ENCODE assay signal across 9 mouse cellular contexts in genomic region chrX:37190755-37191104, GRCm38 (mm10). TPM values are rescaled to one million over a fixed set of nuclear protein-coding genes. Genes with fewer than 3 reads are reported as not detected.
DNase-seq lines count a peak whose midpoint lies in the region; ATAC-seq and TF ChIP-seq lines count a peak whose summit lies in the region.
"Had no signal": no experiment of that assay in that cellular context is flagged by ENCODE, and none has a peak within 500 bp of the region (broad histone marks: within the 10 kb centered on the region; RNA-seq: fewer than 3 reads in every experiment).

No protein-coding gene starts in this region.

- DNase-seq in lung, adult 2 months, result no peak
- no peak for DNase-seq in lung, postnatal 36 days
- no peak for DNase-seq in embryonic facial prominence, embryonic 11.5 days (ENCODE audit: low spot score)
- no peak for DNase-seq in layer of hippocampus, postnatal 36 days
- DNase-seq in natural killer cell, adult 2 months (ENCODE audit: low spot score in 2 of 2), result no peak

- H3K9me3 ChIP-seq in embryonic facial prominence, embryonic 11.5 days (replicated peaks; ENCODE audit: control insufficient read depth, low read length), result no peaks in the 10 kb centered on the region
- no peaks in the 10 kb centered on the region for H3K9me3 ChIP-seq in neural tube, embryonic 12.5 days

- no peak overlapping the region for H3K27ac ChIP-seq in embryonic facial prominence, embryonic 11.5 days (replicated peaks; ENCODE audit: low read depth, low read length)
- H3K27ac ChIP-seq in neural tube, embryonic 12.5 days, result no peak overlapping the region

- TF ChIP-seq CTCF in lung, adult 2 months (IDR thresholded peaks at IDR 0.05; ENCODE audit: insufficient read depth, low read length), result no peak

- peak overlapping the region; percentile 84 for H3K4me3 ChIP-seq in lung, adult 2 months (replicated peaks; ENCODE audit: extremely low read depth, low read depth, low read length)
- peak overlapping the region; percentile 51 for H3K4me3 ChIP-seq in embryonic facial prominence, embryonic 11.5 days (ENCODE audit: low read depth, low read length)
- H3K4me3 ChIP-seq in neural tube, embryonic 12.5 days, result peak overlapping the region; percentile 52

- 33% methylated on average over 20 of the region's 20 CpGs for WGBS in lung, adult 2 months
- WGBS in embryonic facial prominence, embryonic 11.5 days, result 10% methylated on average over 17 of the region's 20 CpGs
- WGBS in neural tube, embryonic 12.5 days, result 18% methylated on average over 20 of the region's 20 CpGs

- no peaks in the 10 kb centered on the region for H3K36me3 ChIP-seq in embryonic facial prominence, embryonic 11.5 days (replicated peaks; ENCODE audit: control insufficient read depth, insufficient read depth, low read depth, low read length)
- H3K36me3 ChIP-seq in neural tube, embryonic 12.5 days, result no peaks in the 10 kb centered on the region

- no peak for ATAC-seq in embryonic facial prominence, embryonic 11.5 days (replicated peaks; ENCODE audit: insufficient number of reproducible peaks, low FRiP score, low TSS enrichment, low read depth)
- ATAC-seq in inflammation-experienced regulatory T-cells, adult 6 months, result peak; percentile 12
- no peak for ATAC-seq in neural tube, embryonic 12.5 days (ENCODE audit: low FRiP score, low read depth)
- ATAC-seq in granulocyte monocyte progenitor cell, adult 5-6 weeks (replicated peaks; ENCODE audit: poor library complexity, severe bottlenecking), result no peak

- no peaks in the 10 kb centered on the region for H3K27me3 ChIP-seq in embryonic facial prominence, embryonic 11.5 days (ENCODE audit: control insufficient read depth, insufficient read depth, low read length)
- no peaks in the 10 kb centered on the region for H3K27me3 ChIP-seq in neural tube, embryonic 12.5 days (replicated peaks)

- peak overlapping the region; percentile 44 for H3K4me2 ChIP-seq in embryonic facial prominence, embryonic 11.5 days (ENCODE audit: low read depth, low read length)
- H3K4me2 ChIP-seq in neural tube, embryonic 12.5 days (replicated peaks), result peak overlapping the region; percentile 60

- TF ChIP-seq POLR2A in lung, adult 2 months (IDR thresholded peaks at IDR 0.05; ENCODE audit: borderline replicate concordance, extremely low read depth, low read depth, low read length), result no peak

- H3K4me1 ChIP-seq in lung, adult 2 months (ENCODE audit: control insufficient read depth, insufficient read depth, low read length), result no peaks in the 10 kb centered on the region
- no peaks in the 10 kb centered on the region for H3K4me1 ChIP-seq in embryonic facial prominence, embryonic 11.5 days (ENCODE audit: control insufficient read depth, insufficient read depth, low read length)
- 0 out of 2 replicates have a peak, but pooled peaks cover 2% of the 10 kb centered on the region for H3K4me1 ChIP-seq in neural tube, embryonic 12.5 days

- peak overlapping the region; percentile 37 for H3K9ac ChIP-seq in embryonic facial prominence, embryonic 11.5 days (replicated peaks; ENCODE audit: low read length)
- H3K9ac ChIP-seq in neural tube, embryonic 12.5 days, result peak overlapping the region; percentile 59

RNA-seq across cellular contexts. Expression of gene Ndufa1, which starts 0.2 kb away (rescaled TPM):
- polyA plus RNA-seq in lung, adult 2 months (2012; rRNA removed), result 175 and 198 TPM in 2 replicates
- 375 and 434 TPM in 2 replicates for polyA plus RNA-seq in embryonic facial prominence, embryonic 11.5 days (2014; fragmentation: Nextera tagmentation; extraction: Ambion mirVana)
- polyA plus RNA-seq in inflammation-experienced regulatory T-cells, adult 6 months (2017; shearing (Covaris generic)), result 100 to 1,000 TPM; 266 to 354 (median 305) TPM
- polyA plus RNA-seq in neural tube, embryonic 12.5 days (2016; fragmentation: Nextera tagmentation; extraction: Ambion mirVana), result 456 and 492 TPM in 2 replicates
- 227 and 528 TPM in 2 replicates for total RNA-seq in granulocyte monocyte progenitor cell, adult 5-6 weeks (2014; fragmentation: Nextera tagmentation)
- total RNA-seq in granulocyte monocyte progenitor cell, adult 5-6 weeks (2017), result 90.1 and 112 TPM in 2 replicates
- 100 to 1,000 TPM; 230 TPM for total RNA-seq in layer of hippocampus, postnatal 36 days (2021)

RNA-seq across cellular contexts. Expression of gene Rnf113a1, which starts 0.3 kb away (rescaled TPM):
- polyA plus RNA-seq in lung, adult 2 months (2012; rRNA removed), result 1.9 and 2.1 TPM in 2 replicates
- 15.6 and 16.6 TPM in 2 replicates for polyA plus RNA-seq in embryonic facial prominence, embryonic 11.5 days (2014; fragmentation: Nextera tagmentation; extraction: Ambion mirVana)
- polyA plus RNA-seq in inflammation-experienced regulatory T-cells, adult 6 months (2017; shearing (Covaris generic)), result 10 to 100 TPM in 2 of 3 experiments, 1 to 10 TPM in 1; 7.9 to 16.0 (median 11.7) TPM
- polyA plus RNA-seq in neural tube, embryonic 12.5 days (2016; fragmentation: Nextera tagmentation; extraction: Ambion mirVana), result 14.4 and 14.8 TPM in 2 replicates
- 0.73 and 5.8 TPM in 2 replicates for total RNA-seq in granulocyte monocyte progenitor cell, adult 5-6 weeks (2014; fragmentation: Nextera tagmentation)
- total RNA-seq in granulocyte monocyte progenitor cell, adult 5-6 weeks (2017), result 2.9 and 3.8 TPM in 2 replicates
- 1 to 10 TPM; 5.7 to 7.5 TPM for total RNA-seq in layer of hippocampus, postnatal 36 days (2021)

RNA-seq across cellular contexts. Expression of gene Gm9, which starts 20.1 kb away (rescaled TPM):
- not detected in 2 replicates for polyA plus RNA-seq in lung, adult 2 months (2012; rRNA removed)
- polyA plus RNA-seq in embryonic facial prominence, embryonic 11.5 days (2014; fragmentation: Nextera tagmentation; extraction: Ambion mirVana), result not detected in 2 replicates
- polyA plus RNA-seq in inflammation-experienced regulatory T-cells, adult 6 months (2017; shearing (Covaris generic)), result not detected
- polyA plus RNA-seq in neural tube, embryonic 12.5 days (2016; fragmentation: Nextera tagmentation; extraction: Ambion mirVana), result not detected in 2 replicates
- not detected in 2 replicates for total RNA-seq in granulocyte monocyte progenitor cell, adult 5-6 weeks (2014; fragmentation: Nextera tagmentation)
- not detected in 2 replicates for total RNA-seq in granulocyte monocyte progenitor cell, adult 5-6 weeks (2017)
- not detected for total RNA-seq in layer of hippocampus, postnatal 36 days (2021)
- total RNA-seq: neutrophil, adult 5-6 weeks had no signal

RNA-seq across cellular contexts. Expression of gene Akap14, which starts 22.1 kb away (rescaled TPM):
- 4.0 and 4.4 TPM in 2 replicates for polyA plus RNA-seq in lung, adult 2 months (2012; rRNA removed)
- polyA plus RNA-seq in embryonic facial prominence, embryonic 11.5 days (2014; fragmentation: Nextera tagmentation; extraction: Ambion mirVana), result not detected in 2 replicates
- polyA plus RNA-seq in inflammation-experienced regulatory T-cells, adult 6 months (2017; shearing (Covaris generic)), result under 1 TPM in 2 of 3 experiments, not detected in 1; 0.33 to 0.53 TPM
- 0.14 and 0.24 TPM in 2 replicates for polyA plus RNA-seq in neural tube, embryonic 12.5 days (2016; fragmentation: Nextera tagmentation; extraction: Ambion mirVana)
- total RNA-seq in granulocyte monocyte progenitor cell, adult 5-6 weeks (2014; fragmentation: Nextera tagmentation), result not detected in 2 replicates
- not detected in 2 replicates for total RNA-seq in granulocyte monocyte progenitor cell, adult 5-6 weeks (2017)
- total RNA-seq in layer of hippocampus, postnatal 36 days (2021), result under 1 TPM in 1 of 2 experiments, not detected in 1; 0.20 TPM
- total RNA-seq: neutrophil, adult 5-6 weeks had no signal

RNA-seq across cellular contexts. Expression of gene Rhox1, which starts 31.3 kb away (rescaled TPM):
- polyA plus RNA-seq in lung, adult 2 months (2012; rRNA removed), result not detected in 2 replicates
- polyA plus RNA-seq in embryonic facial prominence, embryonic 11.5 days (2014; fragmentation: Nextera tagmentation; extraction: Ambion mirVana), result not detected in 2 replicates
- not detected for polyA plus RNA-seq in inflammation-experienced regulatory T-cells, adult 6 months (2017; shearing (Covaris generic))
- polyA plus RNA-seq in neural tube, embryonic 12.5 days (2016; fragmentation: Nextera tagmentation; extraction: Ambion mirVana), result not detected in 2 replicates
- total RNA-seq in granulocyte monocyte progenitor cell, adult 5-6 weeks (2014; fragmentation: Nextera tagmentation), result not detected in 2 replicates
- not detected in 2 replicates for total RNA-seq in granulocyte monocyte progenitor cell, adult 5-6 weeks (2017)
- total RNA-seq in layer of hippocampus, postnatal 36 days (2021), result not detected
- total RNA-seq: neutrophil, adult 5-6 weeks had no signal
